Mouse (Mus musculus) liver, embryonic 16.5 days (tissue): ENCODE measurements around the gene Il5. TPM values are rescaled to one million over a fixed set of nuclear protein-coding genes. Genes with fewer than 3 reads are reported as not detected.
"Not testable (repeated sequence)": the region's sequence is repeated elsewhere in the genome, so short reads cannot be mapped to it uniquely, and the experiment has no call there.

Source experiments
- ATAC-seq: fragments of 200-750 bp; cut with Nextera tagmentation; 2 replicates; pipeline ENCODE4 v1.8.0; 2017; ENCODE audit warnings: low read depth, mild to moderate bottlenecking, moderate number of reproducible peaks, moderate library complexity
- H3K27ac ChIP-seq: fragments of 300-500 bp; sonication (generic); 2 replicates; pipeline ENCODE4 v1.5.1; 2014; ENCODE audit warnings: mild to moderate bottlenecking, low read length
- H3K27me3 ChIP-seq: fragments of 300-500 bp; sonication (generic); 2 replicates; pipeline ENCODE4 v1.6.1; 2014; ENCODE audit warnings: low read depth, low read length, mixed read lengths; ENCODE audit not compliant: control insufficient read depth, insufficient read depth
- H3K36me3 ChIP-seq: fragments of 300-500 bp; sonication (generic); 2 replicates; pipeline ENCODE4 v1.6.1; 2014; ENCODE audit warnings: mild to moderate bottlenecking; ENCODE audit not compliant: control insufficient read depth, insufficient read depth
- H3K4me1 ChIP-seq: fragments of 300-500 bp; sonication (generic); 2 replicates; pipeline ENCODE4 v1.6.1; 2014; ENCODE audit warnings: low read depth, low read length, mixed read lengths; ENCODE audit not compliant: control insufficient read depth
- H3K4me2 ChIP-seq: fragments of 300-500 bp; sonication (generic); 2 replicates; pipeline ENCODE4 v1.6.1; 2014; ENCODE audit warnings: low read depth, low read length, mixed read lengths
- H3K4me3 ChIP-seq: fragments of 300-500 bp; sonication (generic); 2 replicates; pipeline ENCODE4 v1.5.1; 2014; ENCODE audit warnings: low read depth, mild to moderate bottlenecking, low read length
- H3K9ac ChIP-seq: fragments of 300-500 bp; sonication (generic); 2 replicates; pipeline ENCODE4 v1.6.1; 2014; ENCODE audit warnings: low read depth, low read length
- H3K9me3 ChIP-seq: fragments of 300-500 bp; sonication (generic); replicated peaks from 2 replicates; pipeline ENCODE4 v1.6.1; 2016; ENCODE audit warnings: low read length; ENCODE audit not compliant: control insufficient read depth
- WGBS: fragments of 180-500 bp; shearing (Covaris S2); extraction: QIAGEN DNeasy Blood & Tissue Kit; methylation state at CpG from one replicate; pipeline ENCODE4 v1.1.7; 2014; ENCODE audit not compliant: insufficient replicate concordance; 5-methylcytosine and 5-hydroxymethylcytosine counted together
- polyA plus RNA-seq: library from polyadenylated mRNA; unstranded; fragments of >200 nt; fragmentation: Nextera tagmentation; extraction: Ambion mirVana; gene quantifications from 2 replicates; pipeline ENCODE4 v1.2.1, GENCODE M21; 2015

Il5 gene
- polyA plus RNA-seq, 1 experiment from 2014 or later = not detected

DNA sequence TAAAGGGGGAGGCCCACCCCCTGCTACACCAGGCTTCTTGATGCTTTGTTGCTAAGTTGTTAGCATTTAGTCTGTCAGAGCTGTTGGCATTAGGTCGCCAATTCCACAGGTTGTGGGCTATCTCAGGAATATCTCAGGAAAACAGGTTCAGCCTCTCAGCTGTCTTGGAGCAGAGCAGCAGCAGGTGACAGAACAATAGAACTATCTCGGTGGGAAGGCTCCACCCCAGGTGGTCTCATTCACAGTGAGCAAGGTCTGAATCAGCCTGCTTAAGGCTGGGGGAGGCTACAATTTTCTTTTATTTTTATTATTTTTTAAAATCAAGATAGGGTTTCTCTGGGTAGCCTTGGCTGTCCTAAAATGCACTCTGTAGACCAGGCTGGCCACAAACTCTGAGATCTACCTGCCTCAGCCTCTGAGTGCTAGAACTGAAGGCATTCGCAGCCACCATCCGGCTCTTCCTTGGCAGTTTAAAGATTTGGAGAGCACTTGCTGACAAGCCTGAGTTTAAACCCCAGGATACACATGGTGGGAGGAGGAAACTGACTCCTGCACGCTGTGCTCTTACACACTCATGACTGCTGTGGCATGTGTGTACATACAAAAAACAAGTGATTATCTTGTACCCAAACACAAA, 29.2 kb downstream of the Il5 start:
- no peak overlapping the region for H3K9ac ChIP-seq
- no peaks in the 10 kb centered on the region for H3K4me1 ChIP-seq
- ATAC-seq = no peak
- no peak overlapping the region for H3K4me2 ChIP-seq
- WGBS = 55% methylated on average over 5 of the region's 5 CpGs
- no peaks in the 10 kb centered on the region for H3K27me3 ChIP-seq
- no peak overlapping the region for H3K27ac ChIP-seq
- H3K36me3 ChIP-seq = no peaks in the 10 kb centered on the region
- H3K9me3 ChIP-seq = no peaks in the 10 kb centered on the region
- no peak overlapping the region for H3K4me3 ChIP-seq

DNA sequence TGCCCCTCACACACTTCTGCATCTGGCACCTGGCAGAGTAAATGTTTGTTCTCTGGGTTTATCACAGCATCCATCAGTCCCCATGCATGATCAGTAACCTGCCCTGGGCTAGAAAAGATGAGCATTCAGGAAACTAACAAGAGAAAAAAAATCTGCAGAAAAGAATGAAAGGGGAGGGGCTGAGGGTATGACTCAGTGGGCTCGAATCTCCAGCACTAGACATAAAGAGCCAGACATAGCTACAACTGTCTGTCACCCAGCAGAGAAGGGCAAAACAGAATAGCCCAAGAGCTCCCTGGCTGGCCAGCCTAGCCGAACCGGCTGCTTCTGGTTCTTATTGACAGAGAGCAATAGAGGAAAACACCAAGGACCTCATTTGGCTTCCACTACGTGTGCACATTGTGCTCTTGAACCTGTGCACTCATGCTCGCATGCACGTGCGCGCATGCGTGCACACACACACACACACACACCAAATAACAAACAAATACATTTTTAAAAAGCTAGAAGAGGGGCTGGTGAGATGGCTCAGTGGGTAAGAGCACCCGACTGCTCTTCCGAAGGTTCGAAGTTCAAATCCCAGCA, 34.5 kb downstream of the Il5 start:
- no peak overlapping the region for H3K4me3 ChIP-seq
- WGBS = 69% methylated on average over 12 of the region's 12 CpGs
- no peak overlapping the region for H3K9ac ChIP-seq
- no peak for ATAC-seq
- H3K4me1 ChIP-seq = no peaks in the 10 kb centered on the region
- H3K27me3 ChIP-seq = no peaks in the 10 kb centered on the region
- H3K4me2 ChIP-seq = no peak overlapping the region
- H3K27ac ChIP-seq = no peak overlapping the region
- H3K36me3 ChIP-seq = no peaks in the 10 kb centered on the region
- no peaks in the 10 kb centered on the region for H3K9me3 ChIP-seq

DNA sequence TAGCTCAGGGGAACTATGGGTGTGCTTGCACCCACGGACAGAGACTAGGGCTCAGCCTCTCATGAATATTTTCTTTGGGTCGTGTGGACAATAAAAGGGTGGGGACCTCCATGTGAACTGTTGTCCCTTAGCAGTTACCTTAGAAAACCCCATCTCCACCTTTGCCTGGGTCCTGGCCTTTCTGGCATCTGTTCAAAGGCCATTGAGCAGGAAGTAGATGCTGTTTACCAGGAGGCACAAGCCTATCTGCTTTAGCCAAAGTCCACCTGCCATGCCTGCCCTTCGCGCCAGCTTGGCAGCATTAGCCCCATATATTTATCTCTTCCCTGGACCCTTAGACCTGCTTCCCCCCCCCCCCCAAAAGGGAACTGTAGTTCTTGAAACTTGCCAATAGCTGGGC, 37.0 kb downstream of the Il5 start:
- Histone ChIP-seq H3K4me1 (peaks cover 8% of the 10 kb centered on the region), H3K4me2 (no peak overlapping the region), H3K27me3 (no peaks in the 10 kb centered on the region), H3K27ac (no peak overlapping the region), H3K9ac (no peak overlapping the region), H3K4me3 (no peak overlapping the region), H3K9me3 (no peaks in the 10 kb centered on the region), H3K36me3 (no peaks in the 10 kb centered on the region)
- ATAC-seq = no peak
- 56% methylated on average over 4 of the region's 4 CpGs for whole genome bisulfite sequencing

DNA sequence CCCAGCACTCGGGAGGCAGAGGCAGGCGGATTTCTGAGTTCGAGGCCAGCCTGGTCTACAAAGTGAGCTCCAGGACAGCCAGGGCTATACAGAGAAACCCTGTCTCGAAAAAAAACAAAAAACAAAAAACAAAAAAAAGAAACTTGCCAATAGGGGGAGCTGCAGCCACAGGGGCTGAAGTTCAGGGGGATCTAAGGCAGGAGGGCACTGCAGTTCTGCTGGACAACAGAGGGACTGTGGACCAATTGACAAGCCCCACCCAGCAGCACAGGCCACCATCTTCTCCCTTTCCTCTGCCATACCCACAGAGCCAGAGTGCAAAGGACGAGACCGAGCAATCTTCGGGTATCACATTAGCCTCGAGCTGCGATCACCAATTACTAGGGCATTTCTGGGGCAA, 37.4 kb downstream of the Il5 start:
- not testable (repeated sequence) for ATAC-seq, H3K9me3 ChIP-seq, H3K4me2 ChIP-seq, H3K27me3 ChIP-seq, H3K27ac ChIP-seq, H3K36me3 ChIP-seq, H3K4me3 ChIP-seq, H3K9ac ChIP-seq
- WGBS = 72% methylated on average over 9 of the region's 9 CpGs
- peaks cover 12% of the 10 kb centered on the region for H3K4me1 ChIP-seq

DNA sequence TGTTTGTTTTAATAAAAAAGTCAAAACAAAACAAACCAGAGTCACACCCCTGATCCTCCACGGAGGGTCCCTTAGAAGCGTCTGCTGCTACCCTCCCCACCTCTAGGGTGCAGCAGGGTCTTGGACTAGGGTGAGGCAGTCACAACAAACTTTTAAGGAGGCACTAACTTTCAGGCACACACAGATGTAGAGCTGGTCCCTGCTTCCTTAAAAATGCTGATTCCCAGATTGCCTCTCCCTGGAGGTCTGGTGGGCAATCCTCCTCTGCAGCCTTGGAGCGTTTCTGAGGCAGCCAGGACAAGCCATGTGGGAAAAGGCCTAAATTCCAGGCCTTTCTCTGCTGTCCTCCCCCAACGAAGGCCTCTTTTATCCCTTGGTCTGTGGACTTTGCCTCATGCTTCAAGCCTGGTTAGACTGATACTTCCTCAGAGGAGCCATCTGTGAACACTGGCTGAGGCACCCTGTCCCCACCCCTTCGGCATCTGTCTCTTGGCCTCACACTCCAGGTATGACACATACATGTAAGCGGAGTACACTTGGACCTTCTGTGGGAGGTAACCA, 38.3 kb downstream of the Il5 start:
- WGBS = 45% methylated on average over 6 of the region's 6 CpGs
- Histone ChIP-seq H3K4me2 (no peak overlapping the region), H3K9me3 (no peaks in the 10 kb centered on the region), H3K9ac (no peak overlapping the region), H3K27me3 (no peaks in the 10 kb centered on the region), H3K4me1 (peaks cover 19% of the 10 kb centered on the region), H3K27ac (no peak overlapping the region), H3K4me3 (no peak overlapping the region), H3K36me3 (no peaks in the 10 kb centered on the region)
- ATAC-seq = no peak

DNA sequence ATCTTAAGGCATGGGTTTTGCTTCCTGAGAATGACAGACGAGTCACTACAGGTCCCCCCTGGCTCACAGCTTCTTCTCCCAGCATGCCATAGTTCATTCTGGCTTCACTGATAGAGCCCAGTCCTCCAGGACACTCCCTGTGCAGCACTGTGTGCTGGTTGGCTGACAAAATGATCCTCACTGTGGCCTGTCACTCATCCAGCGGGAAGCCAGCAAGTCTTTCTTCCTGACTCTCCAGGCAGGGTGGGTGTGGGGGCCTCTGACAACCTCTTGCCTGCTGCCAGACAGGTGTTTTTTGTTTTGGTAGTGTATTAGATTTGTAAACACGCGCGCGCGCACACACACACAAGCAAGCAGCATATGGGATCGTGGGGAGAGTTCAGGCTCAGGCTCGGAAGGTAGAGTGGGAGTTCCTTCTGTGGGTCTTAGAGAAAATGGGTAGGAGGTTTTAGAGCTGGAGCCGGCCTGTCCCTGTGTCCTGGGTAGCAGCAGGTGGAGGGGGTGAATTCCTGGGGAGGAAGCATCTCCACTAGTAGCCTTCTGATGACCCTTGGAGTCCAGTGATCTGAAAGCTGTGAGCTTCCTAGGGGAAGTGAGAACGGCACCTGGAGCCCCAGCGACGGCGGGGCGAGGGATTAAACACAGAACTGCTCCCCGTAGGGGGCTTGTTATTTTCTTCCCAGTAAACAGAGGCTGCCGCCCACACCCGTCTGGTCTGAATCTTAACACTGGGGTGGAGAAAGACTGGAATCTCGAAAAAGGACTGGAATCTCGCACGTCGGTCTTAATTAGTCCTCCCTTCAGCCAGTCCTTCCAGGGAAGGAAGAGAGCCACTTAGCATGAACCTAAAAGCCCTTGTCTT, 39.2 kb downstream of the Il5 start:
- no peaks in the 10 kb centered on the region for H3K9me3 ChIP-seq
- H3K4me1 ChIP-seq = peaks cover 24% of the 10 kb centered on the region
- no peaks in the 10 kb centered on the region for H3K27me3 ChIP-seq
- ATAC-seq = no peak
- no peak overlapping the region for H3K9ac ChIP-seq
- WGBS = 49% methylated on average over 22 of the region's 22 CpGs
- no peaks in the 10 kb centered on the region for H3K36me3 ChIP-seq
- no peak overlapping the region for H3K27ac ChIP-seq
- no peak overlapping the region for H3K4me2 ChIP-seq
- H3K4me3 ChIP-seq = no peak overlapping the region

DNA sequence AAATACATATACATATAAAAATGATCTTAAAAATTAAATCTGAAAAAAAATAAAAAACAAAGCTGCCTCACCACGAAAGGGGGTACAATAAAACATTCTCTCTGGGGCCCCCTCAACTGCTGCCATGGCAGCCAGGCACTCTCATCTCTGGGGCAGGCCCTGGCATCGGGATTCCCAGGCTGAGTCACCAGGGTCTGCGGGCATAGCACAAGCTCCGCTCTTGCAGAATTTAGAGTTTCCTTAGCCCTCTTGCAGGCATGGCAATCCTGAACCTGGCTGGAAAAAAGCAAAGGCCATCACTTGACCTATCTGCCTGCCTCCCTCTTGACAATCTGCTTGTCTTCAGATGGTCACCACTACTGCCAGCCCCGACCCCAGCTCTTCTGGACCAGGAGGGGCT, 40.7 kb downstream of the Il5 start:
- no peaks in the 10 kb centered on the region for H3K27me3 ChIP-seq
- no peak overlapping the region for H3K27ac ChIP-seq
- no peak for ATAC-seq
- no peaks in the 10 kb centered on the region for H3K36me3 ChIP-seq
- no peaks in the 10 kb centered on the region for H3K9me3 ChIP-seq
- peaks cover 24% of the 10 kb centered on the region for H3K4me1 ChIP-seq
- H3K4me3 ChIP-seq = no peak overlapping the region
- H3K9ac ChIP-seq = no peak overlapping the region
- no peak overlapping the region for H3K4me2 ChIP-seq
- WGBS = 71% methylated on average over 5 of the region's 5 CpGs

DNA sequence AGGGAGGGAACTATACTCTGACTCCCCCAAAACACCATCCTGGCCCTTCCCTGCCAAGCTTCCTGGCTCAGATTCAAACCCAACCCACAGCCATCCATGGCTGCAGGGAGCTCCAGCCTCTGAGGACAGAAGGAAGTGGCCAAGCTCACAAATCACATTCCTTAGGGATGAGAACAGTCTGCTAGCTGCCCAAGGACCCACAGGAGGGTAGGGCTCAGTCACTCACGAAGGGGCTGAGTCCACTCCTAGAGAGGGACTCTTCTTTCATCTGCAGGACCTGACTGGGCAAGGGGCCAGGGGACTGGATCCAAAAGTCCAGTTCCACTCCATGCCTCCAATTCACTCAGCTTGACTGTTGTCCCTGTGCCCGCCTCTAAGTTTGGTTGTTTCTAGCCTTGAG, 41.2 kb downstream of the Il5 start:
- H3K9me3 ChIP-seq = no peaks in the 10 kb centered on the region
- no peak overlapping the region for H3K4me2 ChIP-seq
- H3K27me3 ChIP-seq = no peaks in the 10 kb centered on the region
- peak overlapping the region; percentile 84 for H3K27ac ChIP-seq
- H3K36me3 ChIP-seq = no peaks in the 10 kb centered on the region
- H3K9ac ChIP-seq = no peak overlapping the region
- WGBS = 41% methylated on average over 2 of the region's 2 CpGs
- peaks cover 24% of the 10 kb centered on the region for H3K4me1 ChIP-seq
- H3K4me3 ChIP-seq = no peak overlapping the region
- no peak for ATAC-seq

DNA sequence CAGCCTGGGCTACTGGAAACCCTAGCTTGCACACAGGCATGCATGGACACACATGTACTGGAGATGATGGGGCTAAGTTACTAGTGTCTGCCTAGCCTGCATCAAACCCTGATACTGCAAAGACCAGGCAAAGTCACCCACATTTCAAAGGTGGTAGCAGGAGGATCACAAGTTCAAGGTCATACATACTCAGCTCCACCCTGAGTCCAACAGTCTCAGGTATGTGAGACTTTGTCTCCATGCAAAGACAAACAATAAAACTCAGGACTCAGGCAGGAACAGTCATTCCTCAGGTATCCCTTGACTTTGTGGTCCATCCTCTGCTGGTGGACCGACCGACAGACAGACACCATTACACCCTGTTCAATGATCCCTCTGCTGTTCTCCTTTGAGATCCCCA, 41.8 kb downstream of the Il5 start:
- peak overlapping the region; percentile 43 for H3K4me3 ChIP-seq
- peaks cover 24% of the 10 kb centered on the region for H3K4me1 ChIP-seq
- H3K9ac ChIP-seq = peak overlapping the region; percentile 38
- ATAC-seq = no peak
- H3K4me2 ChIP-seq = peak overlapping the region; percentile 60
- H3K27ac ChIP-seq = peak overlapping the region; percentile 84
- WGBS = 35% methylated on average over 2 of the region's 2 CpGs
- no peaks in the 10 kb centered on the region for H3K36me3 ChIP-seq
- H3K27me3 ChIP-seq = no peaks in the 10 kb centered on the region
- H3K9me3 ChIP-seq = no peaks in the 10 kb centered on the region
